Mouse (Mus musculus) E14TG2a.4 (cell line): ENCODE data around the gene Borcs7.
"Not testable (repeated sequence)": the region's sequence is repeated elsewhere in the genome, so short reads cannot be mapped to it uniquely, and the experiment has no call there.

Experiments
- H3K27me3 ChIP-seq: 2 replicates; pipeline ENCODE4 v1.6.1; 2014; ENCODE audit warnings: low read length, control low read depth; ENCODE audit not compliant: insufficient read depth
- H3K36me3 ChIP-seq: 2 replicates; pipeline ENCODE4 v1.6.1; 2014; ENCODE audit warnings: low read length, control low read depth; ENCODE audit not compliant: insufficient read depth
- H3K4me1 ChIP-seq: replicated peaks from 2 replicates; pipeline ENCODE4 v1.6.1; 2014; ENCODE audit warnings: low read depth, low read length, control low read depth
- H3K4me3 ChIP-seq: replicated peaks from 2 replicates; pipeline ENCODE4 v1.5.1; 2014; ENCODE audit warnings: mild to moderate bottlenecking, low read length
- H3K9me3 ChIP-seq: 2 replicates; pipeline ENCODE4 v1.6.1; 2014; ENCODE audit warnings: low read length, control low read depth
- CTCF ChIP-seq: conservative IDR thresholded peaks from 2 replicates; pipeline ENCODE4 v1.5.1; 2014; ENCODE audit warnings: low read length
- NANOG ChIP-seq: IDR thresholded peaks from 2 replicates; pipeline ENCODE4 v1.6.1; 2014; ENCODE audit warnings: borderline replicate concordance, low read length, mixed read lengths
- POU5F1 ChIP-seq: IDR thresholded peaks from 2 replicates; pipeline ENCODE4 v1.6.1; 2014; ENCODE audit warnings: low read length, borderline replicate concordance

The Borcs7 gene

GRCm38 (mm10) chr19:46732673-46733072 lies 43.0 kb downstream of the Borcs7 start:
- H3K36me3 ChIP-seq = peaks cover 32% of the 10 kb centered on the region
- not testable (repeated sequence) for H3K4me3 ChIP-seq, H3K4me1 ChIP-seq, H3K9me3 ChIP-seq, H3K27me3 ChIP-seq
- TF ChIP-seq CTCF = peak; percentile 13; the same call in 1 of the 2 replicates

DNA sequence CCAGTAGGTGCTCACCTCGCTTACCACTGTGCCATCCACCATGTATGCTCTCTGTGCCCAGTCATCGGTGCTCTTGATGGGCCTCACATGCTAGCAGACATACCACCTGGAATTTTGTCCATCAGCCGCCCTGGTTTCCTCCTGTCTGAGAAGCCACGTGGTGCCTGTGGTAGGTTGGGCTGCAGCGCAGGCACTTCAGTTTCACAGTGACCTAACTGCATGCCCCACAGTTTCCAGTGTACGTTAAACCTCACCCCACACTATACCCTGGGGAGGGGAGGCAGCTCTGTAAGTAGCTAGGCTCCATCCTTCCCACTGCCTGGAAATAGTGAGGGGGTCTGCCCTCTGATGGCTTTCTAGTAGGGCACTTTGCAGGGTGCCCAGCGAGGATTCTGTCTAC lies 43.9 kb downstream of the Borcs7 start:
- H3K36me3 ChIP-seq = peaks cover 29% of the 10 kb centered on the region
- H3K4me3 ChIP-seq = no peak overlapping the region
- TF ChIP-seq POU5F1 (no peak), CTCF (no peak), NANOG (no peak)
- H3K27me3 ChIP-seq = no peaks in the 10 kb centered on the region
- H3K4me1 ChIP-seq = peaks cover 5% of the 10 kb centered on the region; the same call in 1 of the 2 replicates
- H3K9me3 ChIP-seq = no peaks in the 10 kb centered on the region

GRCm38 (mm10) chr19:46735241-46735640 lies 45.5 kb downstream of the Borcs7 start:
- TF ChIP-seq POU5F1 (no peak), CTCF (no peak), NANOG (no peak)
- no peaks in the 10 kb centered on the region for H3K9me3 ChIP-seq
- peaks cover 30% of the 10 kb centered on the region for H3K36me3 ChIP-seq
- no peaks in the 10 kb centered on the region for H3K27me3 ChIP-seq
- H3K4me1 ChIP-seq = peaks cover 5% of the 10 kb centered on the region; the same call in 1 of the 2 replicates
- H3K4me3 ChIP-seq = no peak overlapping the region

- Histone ChIP-seq H3K4me1 (peaks cover 5% of the 10 kb centered on the region), H3K4me3 (no peak overlapping the region), H3K36me3 (peaks cover 28% of the 10 kb centered on the region), H3K27me3 (no peaks in the 10 kb centered on the region), H3K9me3 (no peaks in the 10 kb centered on the region)
- no peak for TF ChIP-seq NANOG
- no peak for TF ChIP-seq CTCF
- TF ChIP-seq POU5F1 = no peak
These were observed 47.4 kb downstream of the Borcs7 start for GRCm38 (mm10) chr19:46737106-46737505.

DNA sequence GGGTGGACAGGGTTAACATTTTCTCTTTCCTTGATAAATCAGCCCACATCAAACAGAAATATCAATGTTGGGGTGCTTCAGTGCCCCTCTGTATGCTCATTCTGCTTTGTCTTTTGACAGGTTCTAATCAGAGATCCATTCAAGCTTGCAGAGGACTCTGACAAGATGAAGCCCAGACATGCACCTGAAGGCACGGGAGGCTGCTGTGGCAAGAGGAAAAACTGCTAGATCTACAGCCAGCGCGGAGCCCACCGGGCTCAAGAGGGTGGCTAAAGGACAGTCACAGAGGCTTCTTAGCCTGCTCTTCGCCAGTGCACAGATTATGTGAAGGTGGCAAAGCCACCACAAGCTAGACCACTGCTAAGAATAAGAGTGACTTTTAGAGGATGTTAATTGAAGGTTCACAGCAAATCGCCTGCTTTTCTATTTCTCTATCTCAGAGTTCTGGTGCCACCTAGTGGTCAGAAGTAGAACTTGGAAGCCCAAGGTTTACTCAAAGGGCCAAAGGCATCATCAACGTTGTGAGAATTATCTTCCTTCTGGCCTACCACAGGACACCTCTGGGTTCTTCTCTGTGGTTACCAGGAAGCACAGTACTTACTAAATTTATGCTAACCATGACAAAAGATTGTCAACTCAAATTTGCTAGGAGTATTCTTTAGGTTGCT lies 50.8 kb downstream of the Borcs7 start:
- H3K4me3 ChIP-seq = no peak overlapping the region

DNA sequence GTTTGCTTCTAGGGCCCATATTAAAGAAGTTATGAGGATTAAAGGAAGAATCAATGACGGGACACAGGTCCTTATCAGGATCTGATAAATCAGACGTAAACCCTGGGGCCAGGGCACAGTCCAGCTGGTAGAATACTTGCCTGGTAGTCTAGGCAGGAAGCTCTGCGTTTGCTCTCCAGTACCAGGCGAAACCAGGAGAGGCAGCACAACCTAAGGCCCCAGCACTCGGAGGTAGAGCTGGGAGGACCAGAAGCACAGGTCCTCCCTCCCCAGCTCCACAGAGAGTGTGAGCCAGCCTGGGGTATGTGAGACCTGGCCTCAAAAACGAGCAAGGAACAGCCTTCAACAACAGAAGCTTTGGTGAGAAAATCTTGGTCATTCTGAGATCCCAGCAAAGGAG lies 51.9 kb downstream of the Borcs7 start:
- H3K36me3 ChIP-seq = peaks cover 15% of the 10 kb centered on the region
- no peak overlapping the region for H3K4me3 ChIP-seq
- H3K27me3 ChIP-seq = no peaks in the 10 kb centered on the region
- H3K4me1 ChIP-seq = no peaks in the 10 kb centered on the region; the same call in 1 of the 2 replicates
- no peak for TF ChIP-seq NANOG
- TF ChIP-seq CTCF = peak; percentile 36
- no peaks in the 10 kb centered on the region for H3K9me3 ChIP-seq

More for the DNA sequence above, 50.8 kb downstream of the Borcs7 start:
- TF ChIP-seq NANOG (no peak), CTCF (peak; percentile 89), POU5F1 (no peak)
- Histone ChIP-seq H3K27me3 (no peaks in the 10 kb centered on the region), H3K9me3 (no peaks in the 10 kb centered on the region), H3K36me3 (peaks cover 15% of the 10 kb centered on the region), H3K4me1 (peaks cover 1% of the 10 kb centered on the region)

GRCm38 (mm10) chr19:46744681-46745080 lies 55.0 kb downstream of the Borcs7 start:
- Histone ChIP-seq H3K4me1 (no peaks in the 10 kb centered on the region; the same call in 1 of the 2 replicates), H3K9me3 (no peaks in the 10 kb centered on the region), H3K4me3 (no peak overlapping the region), H3K36me3 (no peaks in the 10 kb centered on the region), H3K27me3 (no peaks in the 10 kb centered on the region)
- no peak for TF ChIP-seq POU5F1
- no peak for TF ChIP-seq CTCF
- TF ChIP-seq NANOG = no peak

DNA sequence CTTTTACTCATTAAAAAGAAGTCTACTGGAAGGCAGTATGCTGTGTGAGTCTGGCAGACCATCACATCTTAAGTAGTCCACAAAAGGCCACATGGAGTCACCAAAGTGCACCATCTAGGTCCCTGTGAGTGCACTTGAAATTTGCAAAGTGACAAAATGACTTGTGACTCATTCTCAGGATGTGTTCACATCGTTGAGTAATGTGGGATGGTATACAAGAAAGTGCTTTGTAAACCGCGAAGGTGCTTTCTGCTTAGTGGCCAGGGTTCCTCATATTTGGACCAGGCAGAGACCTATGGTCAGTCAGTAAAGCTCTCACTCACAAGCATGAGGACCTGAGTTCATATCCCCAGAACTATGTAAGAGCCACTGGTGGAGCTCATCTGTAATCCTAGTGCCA lies 58.1 kb downstream of the Borcs7 start:
- H3K36me3 ChIP-seq = no peaks in the 10 kb centered on the region
- no peaks in the 10 kb centered on the region for H3K4me1 ChIP-seq
- TF ChIP-seq NANOG = no peak
- no peak for TF ChIP-seq CTCF
- no peak for TF ChIP-seq POU5F1
- no peaks in the 10 kb centered on the region for H3K9me3 ChIP-seq
- no peak overlapping the region for H3K4me3 ChIP-seq
- H3K27me3 ChIP-seq = 0 out of 2 replicates have a peak, but pooled peaks cover 5% of the 10 kb centered on the region

DNA sequence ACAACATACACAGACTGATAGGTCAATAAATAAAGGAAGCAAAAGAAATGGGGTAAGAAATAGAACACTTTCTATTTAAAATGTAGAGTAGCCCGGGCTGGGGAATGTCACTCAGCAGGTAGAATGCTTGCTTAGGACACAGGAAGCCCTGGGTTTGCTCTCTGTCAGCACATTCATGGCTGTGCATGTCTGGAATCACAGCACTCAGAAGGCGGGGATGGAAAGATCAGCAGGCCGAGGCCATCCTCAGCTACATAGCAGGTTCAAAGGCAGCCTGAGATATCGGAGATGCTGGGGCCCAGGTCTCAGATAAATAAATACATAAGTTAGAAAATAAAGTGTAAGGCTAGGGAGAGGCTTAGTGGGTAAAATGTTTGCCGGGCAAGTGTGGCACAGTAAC lies 62.5 kb downstream of the Borcs7 start:
- Histone ChIP-seq H3K4me3 (no peak overlapping the region), H3K4me1 (no peaks in the 10 kb centered on the region), H3K9me3 (no peaks in the 10 kb centered on the region), H3K36me3 (no peaks in the 10 kb centered on the region), H3K27me3 (peaks cover 12% of the 10 kb centered on the region; the same call in 1 of the 2 replicates)
- TF ChIP-seq CTCF = no peak
- TF ChIP-seq NANOG = no peak
- TF ChIP-seq POU5F1 = no peak
